Mouse (Mus musculus): ENCODE data around the gene Jam2. TPM values are rescaled to one million over a fixed set of nuclear protein-coding genes. Genes with fewer than 3 reads are reported as not detected.

Jam2 gene
- polyA plus RNA-seq, 1 experiment: 44.5 TPM

- Histone ChIP-seq H3K4me3 (ENCODE audit: insufficient read depth, poor library complexity, severe bottlenecking) (no peak overlapping the region), H3K36me3 (ENCODE audit: control insufficient read depth, insufficient read depth) (peaks cover 75% of the 10 kb centered on the region), H3K79me2 (ENCODE audit: control insufficient read depth, insufficient read depth) (no peaks in the 10 kb centered on the region), H3K27me3 (ENCODE audit: control insufficient read depth, insufficient read depth, insufficient read length) (no peaks in the 10 kb centered on the region), H3ac (ENCODE audit: control insufficient read depth, insufficient read length, low read depth) (no peak overlapping the region), H3K79me3 (ENCODE audit: low read depth) (no peaks in the 10 kb centered on the region)
- TF ChIP-seq CEBPB (IDR thresholded peaks at IDR 0.05; ENCODE audit: low read depth): no peak
- no peak for TF ChIP-seq MAX (IDR thresholded peaks at IDR 0.05)
- no peak for TF ChIP-seq MYOG (IDR thresholded peaks at IDR 0.05; ENCODE audit: control insufficient read depth, extremely low read depth, insufficient read length)
- TF ChIP-seq FOSL1 (IDR thresholded peaks at IDR 0.05; ENCODE audit: insufficient read depth, low read length, poor library complexity, severe bottlenecking): no peak
- no peak for TF ChIP-seq MYOD1 (IDR thresholded peaks at IDR 0.05; ENCODE audit: control insufficient read depth, insufficient read length, low read depth)
Measured at GRCm38 (mm10) chr16:84853492-84853891, 79.6 kb downstream of the Jam2 start.

- no peaks in the 10 kb centered on the region for H3K79me3 ChIP-seq (ENCODE audit: low read depth)
- no peak overlapping the region for H3ac ChIP-seq (ENCODE audit: control insufficient read depth, insufficient read length, low read depth)
- H3K4me3 ChIP-seq (ENCODE audit: insufficient read depth, poor library complexity, severe bottlenecking): no peak overlapping the region
- no peaks in the 10 kb centered on the region for H3K79me2 ChIP-seq (ENCODE audit: control insufficient read depth, insufficient read depth)
- TF ChIP-seq CEBPB (IDR thresholded peaks at IDR 0.05; ENCODE audit: low read depth) (no peak), MYOG (IDR thresholded peaks at IDR 0.05; ENCODE audit: control insufficient read depth, extremely low read depth, insufficient read length) (no peak), USF1 (IDR thresholded peaks at IDR 0.05; ENCODE audit: low read depth) (peak; percentile 57)
- H3K27me3 ChIP-seq (ENCODE audit: control insufficient read depth, insufficient read depth, insufficient read length): no peaks in the 10 kb centered on the region
- peaks cover 20% of the 10 kb centered on the region for H3K36me3 ChIP-seq (ENCODE audit: control insufficient read depth, insufficient read depth)
Measured at GRCm38 (mm10) chr16:84864656-84865055, 90.7 kb downstream of the Jam2 start.

DNA sequence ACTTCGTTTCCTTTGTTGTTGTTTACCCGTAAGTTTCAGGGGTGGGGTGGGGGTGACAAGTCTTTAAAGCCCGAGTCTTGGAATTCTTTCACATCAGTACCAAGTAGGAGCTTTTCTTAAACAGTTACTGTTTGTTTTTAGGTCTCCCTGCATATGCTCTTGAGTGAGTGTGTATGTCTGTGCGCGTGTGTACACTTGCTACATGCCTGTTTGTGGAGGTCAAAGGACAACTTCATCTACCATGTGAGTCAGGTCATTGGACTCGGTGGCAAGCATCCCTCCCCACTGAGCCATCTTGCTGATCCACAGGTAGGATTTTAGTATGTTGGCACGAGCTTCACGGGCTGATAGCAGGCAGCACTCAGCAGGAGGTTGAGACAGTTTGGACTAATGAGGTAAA lies 99.9 kb downstream of the Jam2 start:
- TF ChIP-seq CTCF (IDR thresholded peaks at IDR 0.05; ENCODE audit: control insufficient read depth, insufficient read depth, insufficient read length): no peak
- TF ChIP-seq MAX (IDR thresholded peaks at IDR 0.05): no peak
- TF ChIP-seq MYOD1 (IDR thresholded peaks at IDR 0.05; ENCODE audit: control insufficient read depth, insufficient read length, low read depth): no peak
- no peak for TF ChIP-seq USF1 (IDR thresholded peaks at IDR 0.05; ENCODE audit: low read depth)
- Histone ChIP-seq H3ac (ENCODE audit: control insufficient read depth, insufficient read length, low read depth) (no peak overlapping the region), H3K27me3 (ENCODE audit: control insufficient read depth, insufficient read depth, insufficient read length) (no peaks in the 10 kb centered on the region), H3K4me3 (ENCODE audit: insufficient read depth, poor library complexity, severe bottlenecking) (no peak overlapping the region), H3K79me3 (ENCODE audit: low read depth) (no peaks in the 10 kb centered on the region), H3K36me3 (ENCODE audit: control insufficient read depth, insufficient read depth) (no peaks in the 10 kb centered on the region), H3K79me2 (ENCODE audit: control insufficient read depth, insufficient read depth) (no peaks in the 10 kb centered on the region)

GRCm38 (mm10) chr16:84875012-84875717 lies 101.2 kb downstream of the Jam2 start:
- Histone ChIP-seq H3K36me3 (ENCODE audit: control insufficient read depth, insufficient read depth) (no peaks in the 10 kb centered on the region), H3K79me3 (ENCODE audit: low read depth) (no peaks in the 10 kb centered on the region), H3K79me2 (ENCODE audit: control insufficient read depth, insufficient read depth) (no peaks in the 10 kb centered on the region), H3K4me3 (ENCODE audit: insufficient read depth, poor library complexity, severe bottlenecking) (no peak overlapping the region), H3K27me3 (ENCODE audit: control insufficient read depth, insufficient read depth, insufficient read length) (no peaks in the 10 kb centered on the region), H3ac (ENCODE audit: control insufficient read depth, insufficient read length, low read depth) (no peak overlapping the region)
- no peak for TF ChIP-seq CTCF (IDR thresholded peaks at IDR 0.05; ENCODE audit: control insufficient read depth, insufficient read depth, insufficient read length)
- no peak for TF ChIP-seq FOSL1 (IDR thresholded peaks at IDR 0.05; ENCODE audit: insufficient read depth, low read length, poor library complexity, severe bottlenecking)
- no peak for TF ChIP-seq USF1 (IDR thresholded peaks at IDR 0.05; ENCODE audit: low read depth)
- TF ChIP-seq CEBPB (IDR thresholded peaks at IDR 0.05; ENCODE audit: low read depth): no peak
- no peak for TF ChIP-seq MYOD1 (IDR thresholded peaks at IDR 0.05; ENCODE audit: control insufficient read depth, insufficient read length, low read depth)
- no peak for TF ChIP-seq MYOG (IDR thresholded peaks at IDR 0.05; ENCODE audit: control insufficient read depth, extremely low read depth, insufficient read length)
- TF ChIP-seq MAX (IDR thresholded peaks at IDR 0.05): no peak

Other genes starting within 250 kb of the Jam2 start
- gene Mrpl39, start 38.4 kb upstream of the Jam2 start, polyA plus RNA-seq (2012; fragmentation: generic; extraction: Trizol): 44.7 TPM
- 11.7 TPM for gene Gabpa, start 60.8 kb downstream of the Jam2 start, polyA plus RNA-seq (2012; fragmentation: generic; extraction: Trizol)
- 350 TPM for gene Atp5j, start 61.5 kb downstream of the Jam2 start, polyA plus RNA-seq (2012; fragmentation: generic; extraction: Trizol)

Data from C2C12 (cell line).